Mouse (Mus musculus): ENCODE results near the gene Fam89b. TPM values are rescaled to one million over a fixed set of nuclear protein-coding genes. Genes with fewer than 3 reads are reported as not detected.

Gene Fam89b
- 86.7 and 91.8 TPM in 2 replicates for polyA plus RNA-seq (2015; fragmentation: Nextera tagmentation; extraction: Ambion mirVana)

GRCm38 (mm10) chr19:5729444-5729815, at the start of gene Fam89b:
Gene Fam89b, minus strand, starts transcription at chr19:5729653.

DNA sequence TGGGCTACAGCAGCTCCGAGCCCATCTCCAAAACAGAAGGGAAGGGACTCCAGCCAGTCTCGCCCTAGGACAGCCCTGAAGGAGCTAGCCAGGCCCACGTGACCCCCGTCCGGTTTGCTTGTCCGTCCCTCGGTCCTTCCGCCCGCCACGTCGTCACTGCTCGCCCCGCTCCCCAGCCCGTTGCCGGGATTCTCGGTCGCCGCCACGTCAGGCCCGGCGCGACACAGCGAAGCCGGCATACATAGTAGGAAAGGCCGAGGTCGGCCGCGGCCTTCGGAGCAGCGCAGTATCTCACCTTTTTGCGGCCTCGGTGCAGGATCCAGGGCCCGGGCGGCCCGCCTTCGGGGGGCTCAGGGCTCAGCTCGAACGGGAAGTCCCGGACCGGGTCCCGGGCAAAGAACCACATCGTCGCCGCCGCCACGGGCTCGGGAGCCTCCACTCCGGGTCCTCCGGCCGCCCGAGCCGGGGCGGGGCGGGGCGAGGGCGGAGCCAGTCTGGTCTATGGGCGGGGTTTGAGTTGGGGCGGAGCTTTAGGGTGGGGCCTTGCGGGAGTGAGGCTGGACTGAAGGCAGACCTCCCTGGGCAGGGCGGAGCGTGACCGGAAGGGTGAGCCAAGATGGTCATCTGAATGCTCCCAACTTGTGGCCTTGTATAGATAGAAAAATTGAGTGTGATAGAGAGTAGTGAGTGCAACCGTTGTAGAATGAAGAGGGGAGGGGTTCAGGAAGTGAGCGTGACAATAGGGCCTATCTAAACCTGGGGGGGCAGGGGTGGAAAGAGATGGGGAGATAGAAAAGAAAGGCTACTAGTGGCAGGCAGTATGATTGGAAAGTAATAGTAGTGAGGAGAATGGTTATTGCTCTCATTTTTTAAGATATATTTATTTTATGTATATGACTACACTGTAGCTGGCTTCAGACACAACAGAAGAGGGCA, 41.7 kb upstream of the Fam89b start, which contains the start of gene Scyl1:
Gene Scyl1, minus strand, starts transcription at position 495 of the 936 bp plus-strand sequence.

GRCm38 (mm10) chr19:5740320-5741317, 11.2 kb upstream of the Fam89b start, which contains the start of gene Ltbp3:
Gene Ltbp3, plus strand, starts transcription at chr19:5740904.

GRCm38 (mm10) chr19:5725767-5726515, 3.5 kb downstream of the Fam89b start, which contains the start of gene Ehbp1l1:
Gene Ehbp1l1, minus strand, starts transcription at chr19:5726317.

GRCm38 (mm10) chr19:5704163-5704800, 25.2 kb downstream of the Fam89b start, which contains the start of gene Kcnk7:
Gene Kcnk7, plus strand, starts transcription at chr19:5704367.

GRCm38 (mm10) chr19:5688200-5689087, 41.0 kb downstream of the Fam89b start, which contains the start of the genes Map3k11 and Pcnx3:
Gene Map3k11, plus strand, starts transcription at chr19:5688742.
Gene Pcnx3, minus strand, starts transcription at chr19:5688908.

Small RNA genes lying within 50 kb of the gene (microRNA-seq; reads per million reads assigned to microRNA genes)
- gene Mir6987 (ENCODE audit: borderline replicate concordance, insufficient number of aligned reads), result not detected

Other genes with a start within 250 kb of the Fam89b start
- 18.1 and 22.0 TPM in 2 replicates for gene Mus81, start 241.3 kb downstream of the Fam89b start, polyA plus RNA-seq (2015; fragmentation: Nextera tagmentation; extraction: Ambion mirVana)
- gene Cfl1, start 239.2 kb downstream of the Fam89b start, polyA plus RNA-seq (2015; fragmentation: Nextera tagmentation; extraction: Ambion mirVana), result 1,277 and 1,424 TPM in 2 replicates
- not detected in 2 replicates for gene 1700020D05Rik, start 225.9 kb downstream of the Fam89b start, polyA plus RNA-seq (2015; fragmentation: Nextera tagmentation; extraction: Ambion mirVana)
- gene Snx32, start 219.1 kb downstream of the Fam89b start, polyA plus RNA-seq (2015; fragmentation: Nextera tagmentation; extraction: Ambion mirVana), result 14.4 and 16.0 TPM in 2 replicates
- 0.36 and 0.41 TPM in 2 replicates for gene Ovol1, start 169.0 kb downstream of the Fam89b start, polyA plus RNA-seq (2015; fragmentation: Nextera tagmentation; extraction: Ambion mirVana)
- gene Ap5b1, start 161.6 kb downstream of the Fam89b start, polyA plus RNA-seq (2015; fragmentation: Nextera tagmentation; extraction: Ambion mirVana), result 1.0 and 4.3 TPM in 2 replicates
- gene Rnaseh2c, start 127.8 kb downstream of the Fam89b start, polyA plus RNA-seq (2015; fragmentation: Nextera tagmentation; extraction: Ambion mirVana), result 189 and 232 TPM in 2 replicates
- gene Kat5, start 119.4 kb downstream of the Fam89b start, polyA plus RNA-seq (2015; fragmentation: Nextera tagmentation; extraction: Ambion mirVana), result 42.7 and 55.8 TPM in 2 replicates
- gene Rela, start 92.2 kb downstream of the Fam89b start, polyA plus RNA-seq (2015; fragmentation: Nextera tagmentation; extraction: Ambion mirVana), result 32.7 and 55.1 TPM in 2 replicates
- 23.6 and 38.7 TPM in 2 replicates for gene Sipa1, start 65.9 kb downstream of the Fam89b start, polyA plus RNA-seq (2015; fragmentation: Nextera tagmentation; extraction: Ambion mirVana)
- gene Map3k11, start 40.9 kb downstream of the Fam89b start, polyA plus RNA-seq (2015; fragmentation: Nextera tagmentation; extraction: Ambion mirVana), result 20.8 and 28.6 TPM in 2 replicates
- gene Pcnx3, start 40.7 kb downstream of the Fam89b start, polyA plus RNA-seq (2015; fragmentation: Nextera tagmentation; extraction: Ambion mirVana), result 8.7 and 15.1 TPM in 2 replicates
- gene Kcnk7, start 25.3 kb downstream of the Fam89b start, polyA plus RNA-seq (2015; fragmentation: Nextera tagmentation; extraction: Ambion mirVana), result 0.33 and 0.57 TPM in 2 replicates
- gene Ehbp1l1, start 3.3 kb downstream of the Fam89b start, polyA plus RNA-seq (2015; fragmentation: Nextera tagmentation; extraction: Ambion mirVana), result 20.3 and 23.5 TPM in 2 replicates
- gene Ltbp3, start 11.3 kb upstream of the Fam89b start, polyA plus RNA-seq (2015; fragmentation: Nextera tagmentation; extraction: Ambion mirVana), result 50.6 and 57.0 TPM in 2 replicates
- 50.3 and 69.4 TPM in 2 replicates for gene Scyl1, start 41.8 kb upstream of the Fam89b start, polyA plus RNA-seq (2015; fragmentation: Nextera tagmentation; extraction: Ambion mirVana)
- 19.3 and 42.3 TPM in 2 replicates for gene Frmd8, start 145.6 kb upstream of the Fam89b start, polyA plus RNA-seq (2015; fragmentation: Nextera tagmentation; extraction: Ambion mirVana)
- gene Slc25a45, start 148.2 kb upstream of the Fam89b start, polyA plus RNA-seq (2015; fragmentation: Nextera tagmentation; extraction: Ambion mirVana), result 9.9 and 23.2 TPM in 2 replicates
- gene Tigd3, start 164.5 kb upstream of the Fam89b start, polyA plus RNA-seq (2015; fragmentation: Nextera tagmentation; extraction: Ambion mirVana), result 2.2 and 3.1 TPM in 2 replicates
- 52.8 and 74.8 TPM in 2 replicates for gene Dpf2, start 183.4 kb upstream of the Fam89b start, polyA plus RNA-seq (2015; fragmentation: Nextera tagmentation; extraction: Ambion mirVana)
- 10.5 and 12.6 TPM in 2 replicates for gene Cdc42ep2, start 195.2 kb upstream of the Fam89b start, polyA plus RNA-seq (2015; fragmentation: Nextera tagmentation; extraction: Ambion mirVana)
- 19.6 and 27.3 TPM in 2 replicates for gene Pola2, start 234.5 kb upstream of the Fam89b start, polyA plus RNA-seq (2015; fragmentation: Nextera tagmentation; extraction: Ambion mirVana)

Measured in adrenal gland, postnatal 0 days (tissue).